ENCODE assay signal across 35 mouse cellular contexts in genomic region chr19:46550385-46550784, GRCm38 (mm10).
"Had no signal": no experiment of that assay in that cellular context is flagged by ENCODE, and none has a peak within 500 bp of the region (broad histone marks: within the 10 kb centered on the region; RNA-seq: fewer than 3 reads in every experiment).

No protein-coding gene starts in this region.

- H3K4me1 ChIP-seq: hindbrain, embryonic 10.5 days had no signal

- H3K4me2 ChIP-seq: heart, embryonic 11.5 days; heart, embryonic 13.5 days; heart, embryonic 15.5 days; hindbrain, embryonic 12.5 days; hindbrain, embryonic 13.5 days; hindbrain, embryonic 14.5 days; hindbrain, embryonic 15.5 days; intestine, embryonic 15.5 days; kidney, embryonic 15.5 days had no signal

- ATAC-seq: hindbrain, embryonic 16.5 days; hindbrain, postnatal 0 days; inflammation-experienced regulatory T-cells, adult 6 months; intestine, embryonic 15.5 days; intestine, embryonic 16.5 days; intestine, postnatal 0 days had no signal

- H3K27ac ChIP-seq: heart, adult 2 months; heart, embryonic 10.5 days; heart, embryonic 13.5 days; heart, embryonic 15.5 days; hindbrain, embryonic 10.5 days; hindbrain, embryonic 12.5 days; hindbrain, embryonic 13.5 days; hindbrain, embryonic 14.5 days; hindbrain, embryonic 15.5 days; hindbrain, postnatal 0 days; intestine, embryonic 15.5 days; kidney, embryonic 15.5 days; kidney, postnatal 0 days; layer of hippocampus, adult 2 months had no signal

- H3K9ac ChIP-seq: heart, embryonic 13.5 days; heart, embryonic 15.5 days; hindbrain, embryonic 12.5 days; hindbrain, embryonic 13.5 days; hindbrain, embryonic 14.5 days; hindbrain, embryonic 15.5 days; intestine, embryonic 15.5 days; kidney, embryonic 15.5 days had no signal

- H3K4me3 ChIP-seq: heart, adult 2 months; heart, embryonic 10.5 days; heart, embryonic 13.5 days; heart, embryonic 15.5 days; hindbrain, embryonic 10.5 days; hindbrain, embryonic 12.5 days; hindbrain, embryonic 13.5 days; hindbrain, embryonic 15.5 days; intestine, embryonic 15.5 days; kidney, embryonic 15.5 days; layer of hippocampus, adult 2 months had no signal

- DNase-seq: heart, adult 2 months; heart, postnatal 10 days; heart, postnatal 14 days; heart, postnatal 36 days; heart, postnatal 4 days; kidney, adult 11 months; kidney, adult 18-20 months; kidney, adult 2 months; kidney, adult 8-10 months; kidney, adult 9 months; kidney, postnatal 10 days; kidney, postnatal 14 days; kidney, postnatal 25 days; kidney, postnatal 36 days; kidney, postnatal 4 days; layer of hippocampus, adult 9-11 months; layer of hippocampus, postnatal 36 days had no signal

- H3K27me3 ChIP-seq: heart, embryonic 13.5 days; heart, embryonic 15.5 days; hindbrain, embryonic 12.5 days; hindbrain, embryonic 13.5 days; hindbrain, embryonic 15.5 days; intestine, embryonic 15.5 days; kidney, embryonic 15.5 days had no signal

- H3K9me3 ChIP-seq: heart, embryonic 10.5 days; heart, embryonic 13.5 days; heart, embryonic 15.5 days; hindbrain, embryonic 10.5 days; hindbrain, embryonic 12.5 days; hindbrain, embryonic 13.5 days; hindbrain, embryonic 15.5 days; intestine, embryonic 15.5 days; kidney, embryonic 15.5 days had no signal
